Mouse (Mus musculus) kidney, adult 2 months (tissue): ENCODE measurements around the gene Csrnp1. TPM values are rescaled to one million over a fixed set of nuclear protein-coding genes. Genes with fewer than 3 reads are reported as not detected.
A peak's percentile ranks its signal among the peaks of the same experiment; 100 is the strongest.

Source experiments
- DNase-seq: peaks from one replicate; pipeline ENCODE4 v3.0.0; 2021
- H3K27ac ChIP-seq: fragments of 200-500 bp; 2 replicates; pipeline ENCODE4 v1.5.1; 2012; ENCODE audit warnings: low read depth, low read length, control low read depth, inconsistent platforms; ENCODE audit not compliant: insufficient read depth
- H3K27me3 ChIP-seq: fragments of 200-500 bp; replicated peaks from 2 replicates; pipeline ENCODE4 v1.6.1; 2012; ENCODE audit warnings: mild to moderate bottlenecking, moderate library complexity, low read length, inconsistent platforms; ENCODE audit not compliant: control insufficient read depth, insufficient read depth
- H3K36me3 ChIP-seq: fragments of 200-500 bp; 2 replicates; pipeline ENCODE4 v1.6.1; 2012; ENCODE audit warnings: mild to moderate bottlenecking, moderate library complexity, low read length, inconsistent platforms; ENCODE audit not compliant: control insufficient read depth, insufficient read depth
- H3K4me1 ChIP-seq: fragments of 200-500 bp; 2 replicates; pipeline ENCODE4 v1.6.1; 2011; ENCODE audit warnings: low read length; ENCODE audit not compliant: control insufficient read depth, insufficient read depth
- H3K4me3 ChIP-seq: fragments of 200-500 bp; 2 replicates; pipeline ENCODE4 v1.5.1; 2011; ENCODE audit warnings: mild to moderate bottlenecking, low read depth, low read length, control low read depth; ENCODE audit not compliant: insufficient read depth
- CTCF ChIP-seq: fragments of 200-500 bp; conservative IDR thresholded peaks from 2 replicates; pipeline ENCODE4 v1.5.1; 2011; ENCODE audit warnings: low read depth, mild to moderate bottlenecking, control low read depth, low read length, moderate library complexity, mixed read lengths; ENCODE audit not compliant: insufficient read depth, insufficient read length
- POLR2A ChIP-seq: fragments of 200-500 bp; IDR thresholded peaks from one replicate; pipeline ENCODE4 v1.6.1; 2011; ENCODE audit warnings: low read depth, low read length, control low read depth
- WGBS: fragments of 180-500 bp; shearing (Covaris S2); methylation state at CpG from one replicate; pipeline ENCODE4 v1.1.7; 2018; 5-methylcytosine and 5-hydroxymethylcytosine counted together
- polyA plus RNA-seq: library from polyadenylated mRNA; depleted of rRNA; stranded (reverse); fragments of >200 nt; gene quantifications from 2 replicates; pipeline ENCODE4 v1.2.3, GENCODE M21; 2012

Csrnp1 gene
- polyA plus RNA-seq, 1 experiment: 14.8 TPM

DNA sequence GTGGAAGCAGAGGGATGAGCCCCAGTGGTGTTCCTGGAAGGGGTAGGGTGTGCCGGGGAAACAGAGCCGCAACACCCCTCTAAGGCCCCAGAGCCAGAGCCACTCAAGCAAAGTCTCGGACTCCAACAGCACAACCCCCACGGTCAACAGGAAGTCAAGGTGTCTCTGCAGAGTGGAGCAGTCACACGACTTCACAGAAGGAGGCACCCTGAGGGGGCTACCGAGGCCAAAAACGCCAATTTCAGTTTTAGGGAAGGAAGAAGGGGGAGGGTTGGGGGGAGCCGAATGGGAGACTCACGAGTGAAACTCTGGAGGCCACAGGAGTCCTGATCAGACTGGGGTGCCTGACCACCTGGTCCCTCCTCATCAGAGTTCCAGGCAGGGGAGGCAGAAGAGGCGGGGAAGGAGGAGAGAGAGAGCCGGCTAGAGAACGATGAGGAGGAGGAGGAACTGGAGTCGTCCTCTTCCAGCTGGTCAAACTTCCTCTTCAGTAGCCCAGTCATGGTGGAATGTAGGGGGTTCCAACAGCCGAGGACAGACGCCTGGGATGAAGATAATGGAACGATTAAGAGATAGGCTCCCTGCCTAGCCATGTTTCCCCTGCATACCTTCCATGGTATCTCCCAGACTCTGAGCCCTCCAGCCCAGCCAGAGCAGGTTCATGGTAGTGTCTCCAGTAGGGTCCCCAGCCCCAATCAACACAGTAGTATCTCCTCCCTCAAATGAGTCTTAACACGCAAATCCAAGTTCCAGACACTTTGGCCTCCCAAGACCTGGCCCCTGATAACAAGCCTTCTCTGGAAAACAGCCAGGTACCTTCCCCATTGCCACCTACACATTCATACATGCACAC lies 7.5 kb downstream of the Csrnp1 start:
- DNase-seq: no peak
- TF ChIP-seq CTCF: no peak
- no peak for TF ChIP-seq POLR2A
- peaks cover 53% of the 10 kb centered on the region for H3K4me1 ChIP-seq
- H3K27ac ChIP-seq: peak overlapping the region; percentile 15; the same call in 1 of the 2 replicates
- peaks cover 2% of the 10 kb centered on the region; the same call in 1 of the 2 replicates for H3K36me3 ChIP-seq
- no peaks in the 10 kb centered on the region for H3K27me3 ChIP-seq
- WGBS: 32% methylated on average over 17 of the region's 17 CpGs
- no peak overlapping the region for H3K4me3 ChIP-seq

DNA sequence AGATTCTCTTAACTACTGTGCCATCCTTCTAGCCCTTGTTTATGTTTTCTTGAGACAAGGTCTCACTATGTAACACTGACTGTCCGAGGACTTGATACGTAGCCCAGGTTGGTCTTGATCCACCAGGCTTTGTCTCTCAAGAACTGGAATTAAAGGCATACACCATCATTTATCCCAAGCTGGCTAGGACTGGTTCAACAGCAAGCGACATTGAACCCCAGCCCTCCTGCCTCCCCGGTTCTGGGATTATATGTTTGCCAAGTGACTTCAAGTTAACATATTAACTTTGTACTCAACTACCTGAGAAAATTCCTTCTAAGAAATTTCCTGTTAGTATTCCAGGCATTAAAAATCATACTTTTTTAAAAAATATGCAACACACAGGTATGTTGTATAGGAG lies 9.2 kb downstream of the Csrnp1 start:
- Histone ChIP-seq H3K27me3 (no peaks in the 10 kb centered on the region), H3K36me3 (peaks cover 2% of the 10 kb centered on the region; the same call in 1 of the 2 replicates), H3K4me3 (no peak overlapping the region), H3K27ac (peak overlapping the region; percentile 34; the same call in 1 of the 2 replicates), H3K4me1 (peaks cover 49% of the 10 kb centered on the region)
- TF ChIP-seq POLR2A (no peak), CTCF (no peak)
- DNase-seq: peak; percentile 81
- whole genome bisulfite sequencing: 48% methylated on average over 4 of the region's 4 CpGs

DNA sequence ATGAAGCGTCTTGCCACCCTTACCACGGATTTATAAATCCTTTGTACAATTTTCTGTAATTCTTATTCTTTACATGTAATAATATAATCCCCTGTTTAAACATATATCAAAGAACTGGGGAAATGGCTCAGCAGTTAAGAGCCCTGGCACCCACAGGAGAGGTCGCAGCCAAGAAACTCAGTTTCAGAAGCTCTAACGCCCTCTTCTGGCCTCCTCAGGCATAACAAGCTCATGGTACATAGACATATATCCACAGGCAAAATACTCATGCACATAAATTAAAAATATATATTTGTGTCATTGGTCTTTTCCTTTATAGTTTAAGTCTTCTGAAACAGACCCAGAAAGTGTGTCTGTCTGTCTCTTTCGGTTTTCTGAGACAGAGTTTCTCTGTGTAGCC lies 9.8 kb downstream of the Csrnp1 start:
- Histone ChIP-seq H3K27ac (no peak overlapping the region), H3K4me3 (no peak overlapping the region), H3K36me3 (peaks cover 2% of the 10 kb centered on the region; the same call in 1 of the 2 replicates), H3K27me3 (no peaks in the 10 kb centered on the region), H3K4me1 (peaks cover 50% of the 10 kb centered on the region)
- DNase-seq: no peak
- 87% methylated on average over 5 of the region's 5 CpGs for WGBS
- TF ChIP-seq POLR2A (no peak), CTCF (0 out of 2 replicates have a peak, but pooled peaks have one; percentile 20)

DNA sequence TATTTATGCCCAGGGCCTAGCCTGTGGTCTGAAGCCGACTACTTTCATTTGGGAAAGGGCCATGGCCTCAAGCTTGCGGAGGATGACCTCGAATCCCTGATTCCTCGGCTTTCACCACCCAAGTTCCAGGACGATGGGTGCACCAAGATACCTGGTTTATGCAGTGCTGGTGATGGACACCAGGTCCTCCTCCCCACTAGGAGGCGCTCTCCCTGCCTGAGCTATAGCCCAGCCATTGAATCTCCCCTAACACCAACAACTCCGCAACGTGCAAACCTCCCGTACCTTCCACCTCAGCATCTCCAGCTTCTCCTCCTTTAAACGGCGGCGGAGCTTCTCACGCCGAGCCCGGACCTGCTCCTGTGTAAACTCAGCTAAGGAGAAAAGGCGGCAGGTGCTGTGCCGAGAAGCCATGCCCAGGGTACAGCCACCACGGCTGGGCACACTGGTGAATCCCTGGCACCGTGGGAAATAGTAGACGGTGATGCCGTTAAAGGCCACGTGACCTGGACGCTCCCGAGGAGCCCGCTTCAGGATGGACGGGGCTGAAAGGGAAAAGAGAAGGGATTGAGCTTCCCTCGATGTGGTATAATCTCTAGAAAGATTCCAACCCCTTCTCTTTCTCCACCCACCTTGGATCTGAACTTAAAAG lies 10.5 kb downstream of the Csrnp1 start:
- TF ChIP-seq CTCF: peak; percentile 62
- TF ChIP-seq POLR2A: no peak

DNA sequence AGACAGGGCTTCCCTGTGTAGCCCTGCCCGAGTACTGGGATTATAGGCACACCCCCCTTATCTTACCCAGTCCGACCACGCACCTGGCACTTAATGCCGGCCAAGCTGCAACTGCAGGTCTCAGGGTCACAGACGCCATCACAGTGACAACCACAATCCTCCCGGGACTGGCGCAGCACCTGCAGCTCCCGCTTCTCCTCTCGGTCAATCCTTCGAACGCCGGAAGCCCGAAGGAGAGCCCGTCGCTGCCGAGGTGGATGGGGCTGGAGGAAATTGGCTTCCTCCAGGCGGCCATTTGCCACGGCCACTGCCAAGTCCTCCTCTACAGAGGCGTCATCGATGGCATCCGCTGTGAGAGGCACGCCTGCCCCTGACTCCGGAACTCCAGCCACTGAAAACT lies 11.2 kb downstream of the Csrnp1 start:
- Histone ChIP-seq H3K4me1 (peaks cover 38% of the 10 kb centered on the region), H3K36me3 (peaks cover 2% of the 10 kb centered on the region; the same call in 1 of the 2 replicates), H3K4me3 (no peak overlapping the region), H3K27me3 (no peaks in the 10 kb centered on the region), H3K27ac (no peak overlapping the region)
- TF ChIP-seq POLR2A (no peak), CTCF (no peak)
- WGBS: 92% methylated on average over 23 of the region's 23 CpGs
- DNase-seq: no peak

More for the DNA sequence above, 10.5 kb downstream of the Csrnp1 start:
- H3K27me3 ChIP-seq: no peaks in the 10 kb centered on the region
- DNase-seq: no peak
- 95% methylated on average over 27 of the region's 27 CpGs for WGBS
- H3K27ac ChIP-seq: no peak overlapping the region
- H3K4me1 ChIP-seq: peaks cover 44% of the 10 kb centered on the region
- H3K36me3 ChIP-seq: peaks cover 2% of the 10 kb centered on the region; the same call in 1 of the 2 replicates
- no peak overlapping the region for H3K4me3 ChIP-seq

DNA sequence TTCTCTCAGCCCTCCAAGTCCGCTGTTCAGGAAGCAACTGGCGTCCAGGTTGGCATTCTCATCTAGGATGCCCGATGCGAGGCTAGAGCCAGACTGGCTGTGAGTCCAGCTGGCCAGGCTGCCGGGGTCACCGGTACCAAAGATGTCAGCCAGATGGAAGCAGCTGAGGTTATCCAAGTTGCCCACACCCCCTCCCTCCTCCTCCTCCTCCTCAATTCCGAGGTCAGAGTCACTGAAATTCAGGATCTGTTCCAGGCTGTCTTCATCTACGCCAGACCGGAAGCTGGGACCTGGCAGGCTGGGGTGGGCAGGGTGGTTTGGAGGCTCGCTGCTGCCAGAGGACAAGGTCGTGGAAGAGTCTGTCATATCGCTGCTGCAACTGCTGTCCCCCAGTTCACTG lies 11.9 kb downstream of the Csrnp1 start:
- WGBS: 73% methylated on average over 12 of the region's 12 CpGs
- DNase-seq: peak; percentile 46
- Histone ChIP-seq H3K27me3 (no peaks in the 10 kb centered on the region), H3K4me3 (no peak overlapping the region), H3K27ac (no peak overlapping the region), H3K36me3 (peaks cover 2% of the 10 kb centered on the region; the same call in 1 of the 2 replicates), H3K4me1 (peaks cover 31% of the 10 kb centered on the region)
- TF ChIP-seq CTCF (no peak), POLR2A (no peak)

DNA sequence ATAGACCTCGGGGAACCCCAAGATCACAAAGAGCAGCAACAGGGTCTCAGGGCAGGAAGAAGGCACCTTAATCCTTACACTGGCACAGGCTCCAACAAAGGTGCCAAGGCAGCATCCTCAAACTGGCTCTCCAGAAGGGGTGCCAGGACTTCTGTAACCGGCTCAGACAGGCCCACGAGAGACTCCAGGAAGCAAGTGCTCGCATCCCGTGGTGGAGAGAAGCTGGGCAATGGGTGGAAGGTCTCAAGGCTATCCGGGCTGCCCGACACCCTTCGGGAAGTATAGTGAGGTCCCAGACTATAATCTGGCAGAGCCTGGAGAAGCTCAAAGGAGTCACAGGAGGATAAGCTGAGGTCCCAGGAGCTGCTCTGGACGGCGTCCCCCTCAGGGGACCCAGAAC lies 12.3 kb downstream of the Csrnp1 start:
- H3K36me3 ChIP-seq: peaks cover 2% of the 10 kb centered on the region; the same call in 1 of the 2 replicates
- H3K27me3 ChIP-seq: no peaks in the 10 kb centered on the region
- 87% methylated on average over 10 of the region's 10 CpGs for WGBS
- no peak overlapping the region for H3K27ac ChIP-seq
- peaks cover 27% of the 10 kb centered on the region for H3K4me1 ChIP-seq
- H3K4me3 ChIP-seq: no peak overlapping the region
- no peak for DNase-seq
- TF ChIP-seq POLR2A (no peak), CTCF (no peak)
